Mouse (Mus musculus) E14TG2a.4 (cell line): ENCODE data around the gene Naa38.

ENCODE experiments used
- CTCF ChIP-seq: conservative IDR thresholded peaks from 2 replicates; pipeline ENCODE4 v1.5.1; 2014; ENCODE audit warnings: low read length
- NANOG ChIP-seq: IDR thresholded peaks from 2 replicates; pipeline ENCODE4 v1.6.1; 2014; ENCODE audit warnings: borderline replicate concordance, low read length, mixed read lengths
- POU5F1 ChIP-seq: IDR thresholded peaks from 2 replicates; pipeline ENCODE4 v1.6.1; 2014; ENCODE audit warnings: low read length, borderline replicate concordance

DNA sequence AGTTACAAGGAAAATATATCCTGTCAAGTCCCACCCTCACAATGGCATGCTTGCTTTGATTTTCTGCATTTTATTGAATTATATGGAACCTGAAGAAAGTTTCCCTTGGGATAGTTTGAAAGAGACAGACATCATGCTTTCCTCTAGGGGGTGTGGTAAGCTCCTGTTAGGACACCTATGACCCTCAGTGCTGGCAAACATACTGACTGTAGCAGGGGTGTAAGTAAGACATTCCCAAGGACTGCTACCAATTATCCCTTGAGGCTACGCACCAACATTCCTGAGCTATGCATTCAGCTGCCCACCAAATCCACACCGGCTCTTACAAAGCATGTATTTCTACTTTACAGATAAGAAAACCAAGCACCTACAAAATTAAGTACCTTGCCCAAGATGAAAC is 32.8 kb upstream of the Naa38 start:
- TF ChIP-seq CTCF (no peak), NANOG (no peak), POU5F1 (no peak)
